Mouse (Mus musculus): Measurements from ENCODE around the gene Gdf11. TPM values are rescaled to one million over a fixed set of nuclear protein-coding genes. Genes with fewer than 3 reads are reported as not detected.

Gene Gdf11
- polyA plus RNA-seq, 1 experiment from 2014 or later = 7.2 TPM

GRCm38 (mm10) chr10:128933976-128934721, 42.6 kb upstream of the Gdf11 start:
- WGBS = 2% methylated on average over 21 of the region's 21 CpGs
- Histone ChIP-seq H3K4me1 (ENCODE audit: control insufficient read depth, insufficient read depth, low read length) (0 out of 2 replicates have a peak, but pooled peaks cover 9% of the 10 kb centered on the region), H3K9me3 (ENCODE audit: control insufficient read depth, low read length) (no peaks in the 10 kb centered on the region), H3K27ac (ENCODE audit: low read depth, low read length) (no peak overlapping the region), H3K9ac (ENCODE audit: low read depth, low read length) (peak overlapping the region; percentile 28; the same call in 1 of the 2 replicates), H3K36me3 (ENCODE audit: control insufficient read depth, insufficient read depth, low read length) (no peaks in the 10 kb centered on the region), H3K4me2 (replicated peaks; ENCODE audit: low read depth, low read length) (peak overlapping the region; percentile 54), H3K4me3 (ENCODE audit: low read length) (peak overlapping the region; percentile 45), H3K27me3 (ENCODE audit: control insufficient read depth, insufficient read depth, low read length) (peaks cover 51% of the 10 kb centered on the region)
- peak; percentile 33; the same call in 1 of the 2 replicates for ATAC-seq (ENCODE audit: low FRiP score, low TSS enrichment)

DNA sequence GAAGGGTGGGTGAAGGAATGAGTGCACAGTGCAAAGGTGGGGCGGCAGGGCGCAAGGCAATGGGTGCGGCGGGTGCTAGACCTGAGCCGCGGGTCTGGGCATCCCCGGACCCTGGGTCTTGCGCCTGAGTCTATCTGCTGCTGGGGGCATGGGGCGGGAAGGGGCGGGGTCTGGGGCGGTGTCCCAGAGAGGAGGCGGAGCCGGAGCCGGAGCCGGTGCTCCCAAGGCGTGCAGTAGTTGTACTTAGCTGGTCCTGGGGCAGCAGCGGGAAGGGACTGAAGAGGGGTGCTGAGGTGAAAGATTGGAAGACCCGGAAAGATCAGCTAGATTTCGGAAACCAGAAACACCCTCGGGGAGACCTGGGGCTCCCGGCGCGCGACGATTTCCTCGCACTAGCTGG, 42.1 kb upstream of the Gdf11 start, which contains the start of gene Itga7:
Gene Itga7 (plus strand): TSS at position 245 of the 400 bp plus-strand sequence.
- Histone ChIP-seq H3K4me1 (ENCODE audit: control insufficient read depth, insufficient read depth, low read length) (0 out of 2 replicates have a peak, but pooled peaks cover 9% of the 10 kb centered on the region), H3K9ac (ENCODE audit: low read depth, low read length) (peak within 1 kb of the TSS; percentile 28; the same call in 1 of the 2 replicates), H3K36me3 (ENCODE audit: control insufficient read depth, insufficient read depth, low read length) (no peaks in the 10 kb centered on the region), H3K27ac (ENCODE audit: low read depth, low read length) (no peak within 1 kb of the TSS), H3K4me2 (replicated peaks; ENCODE audit: low read depth, low read length) (peak within 1 kb of the TSS; percentile 54), H3K9me3 (ENCODE audit: control insufficient read depth, low read length) (no peaks in the 10 kb centered on the region), H3K4me3 (ENCODE audit: low read length) (peak within 1 kb of the TSS; percentile 45), H3K27me3 (ENCODE audit: control insufficient read depth, insufficient read depth, low read length) (peaks cover 51% of the 10 kb centered on the region)
- 2% methylated on average over 26 of the region's 26 CpGs for WGBS
- peak; percentile 88 for ATAC-seq (ENCODE audit: low FRiP score, low TSS enrichment)

DNA sequence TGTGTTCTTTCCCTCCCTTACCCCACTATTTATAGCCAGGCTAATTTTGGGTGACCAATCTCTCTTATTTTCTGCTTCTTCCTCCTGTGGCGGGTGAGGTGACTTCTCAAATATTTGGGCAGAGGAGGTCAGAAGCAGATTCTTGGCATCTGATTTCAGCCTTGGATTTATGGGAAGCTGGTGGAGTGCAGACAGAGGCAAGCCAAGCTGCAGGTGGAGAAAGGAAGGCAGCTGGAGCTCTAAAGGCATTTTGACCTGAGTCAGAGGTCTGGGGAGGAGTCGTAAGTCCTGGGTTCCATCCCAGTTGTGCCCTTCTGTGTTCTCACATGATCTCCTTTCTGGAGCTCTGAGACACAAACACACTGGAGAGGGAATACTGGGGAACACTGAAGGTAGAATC, 39.9 kb upstream of the Gdf11 start:
- no peak overlapping the region for H3K4me2 ChIP-seq (replicated peaks; ENCODE audit: low read depth, low read length)
- no peak overlapping the region for H3K27ac ChIP-seq (ENCODE audit: low read depth, low read length)
- no peaks in the 10 kb centered on the region for H3K9me3 ChIP-seq (ENCODE audit: control insufficient read depth, low read length)
- H3K4me1 ChIP-seq (ENCODE audit: control insufficient read depth, insufficient read depth, low read length) = 0 out of 2 replicates have a peak, but pooled peaks cover 9% of the 10 kb centered on the region
- no peak for ATAC-seq (ENCODE audit: low FRiP score, low TSS enrichment)
- no peak overlapping the region for H3K4me3 ChIP-seq (ENCODE audit: low read length)
- H3K36me3 ChIP-seq (ENCODE audit: control insufficient read depth, insufficient read depth, low read length) = no peaks in the 10 kb centered on the region
- H3K9ac ChIP-seq (ENCODE audit: low read depth, low read length) = no peak overlapping the region
- H3K27me3 ChIP-seq (ENCODE audit: control insufficient read depth, insufficient read depth, low read length) = peaks cover 56% of the 10 kb centered on the region
- WGBS = 23% methylated on average over 2 of the region's 2 CpGs

DNA sequence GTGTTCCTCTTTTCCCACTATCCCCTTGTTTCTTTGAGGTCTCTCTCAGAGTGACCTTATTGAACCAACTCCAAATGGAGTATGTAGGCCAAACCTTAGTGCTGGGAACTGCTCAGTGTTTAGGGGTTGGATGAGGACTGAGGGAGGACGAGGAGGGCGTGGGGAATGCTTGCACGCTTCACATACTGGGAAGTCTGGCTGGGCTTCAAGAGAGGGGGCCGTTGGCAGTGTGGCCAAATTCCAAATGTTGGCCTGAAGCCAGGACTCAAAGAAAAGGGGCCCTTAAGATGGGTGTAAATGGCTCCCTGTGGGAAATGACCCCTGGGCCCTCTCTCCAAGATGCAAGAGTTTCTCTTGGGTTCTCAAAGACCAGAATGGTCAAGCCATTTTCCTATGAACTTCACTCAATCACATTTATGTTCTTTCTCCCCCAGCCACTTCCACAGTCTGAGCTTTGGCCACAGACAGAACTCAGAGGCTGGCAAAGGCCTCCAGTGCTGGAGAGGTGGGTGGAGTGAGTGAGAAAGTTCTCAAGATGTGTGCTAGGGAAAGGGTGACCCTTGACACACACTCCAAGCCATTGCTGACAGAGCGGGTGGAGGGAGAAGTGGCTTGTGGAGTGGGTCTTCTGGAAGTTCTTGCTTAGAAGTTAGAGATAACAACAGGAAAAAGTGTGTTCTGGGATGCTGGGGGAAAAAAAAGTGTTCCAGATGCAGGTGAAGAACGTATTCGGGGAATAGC, 38.3 kb upstream of the Gdf11 start:
- no peak for ATAC-seq (ENCODE audit: low FRiP score, low TSS enrichment)
- Histone ChIP-seq H3K27ac (ENCODE audit: low read depth, low read length) (no peak overlapping the region), H3K36me3 (ENCODE audit: control insufficient read depth, insufficient read depth, low read length) (no peaks in the 10 kb centered on the region), H3K9me3 (ENCODE audit: control insufficient read depth, low read length) (no peaks in the 10 kb centered on the region), H3K4me1 (ENCODE audit: control insufficient read depth, insufficient read depth, low read length) (0 out of 2 replicates have a peak, but pooled peaks cover 9% of the 10 kb centered on the region), H3K9ac (ENCODE audit: low read depth, low read length) (no peak overlapping the region), H3K4me2 (replicated peaks; ENCODE audit: low read depth, low read length) (no peak overlapping the region), H3K27me3 (ENCODE audit: control insufficient read depth, insufficient read depth, low read length) (peaks cover 39% of the 10 kb centered on the region), H3K4me3 (ENCODE audit: low read length) (no peak overlapping the region)
- WGBS = 68% methylated on average over 7 of the region's 7 CpGs

DNA sequence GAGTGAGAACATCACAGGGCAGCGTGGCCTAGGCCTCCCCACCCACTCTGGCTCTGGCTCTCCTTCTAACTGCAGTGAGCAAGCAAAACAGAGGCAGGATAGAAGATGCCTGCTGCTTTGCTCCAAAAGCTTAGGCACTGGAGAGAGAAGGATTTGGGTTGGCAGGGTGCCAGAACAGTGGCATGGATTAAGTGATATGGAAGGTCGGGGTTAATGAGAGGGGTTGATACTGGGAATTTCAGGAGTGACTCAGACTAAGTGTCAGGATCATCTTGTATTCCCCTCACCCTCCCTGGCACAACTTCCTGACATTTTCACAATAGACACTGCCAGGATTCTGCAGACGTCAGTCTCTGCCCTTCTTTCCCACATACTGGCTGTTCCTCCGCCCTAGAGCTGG, 36.8 kb upstream of the Gdf11 start:
- 36% methylated on average over 4 of the region's 4 CpGs for whole genome bisulfite sequencing
- no peaks in the 10 kb centered on the region for H3K9me3 ChIP-seq (ENCODE audit: control insufficient read depth, low read length)

DNA sequence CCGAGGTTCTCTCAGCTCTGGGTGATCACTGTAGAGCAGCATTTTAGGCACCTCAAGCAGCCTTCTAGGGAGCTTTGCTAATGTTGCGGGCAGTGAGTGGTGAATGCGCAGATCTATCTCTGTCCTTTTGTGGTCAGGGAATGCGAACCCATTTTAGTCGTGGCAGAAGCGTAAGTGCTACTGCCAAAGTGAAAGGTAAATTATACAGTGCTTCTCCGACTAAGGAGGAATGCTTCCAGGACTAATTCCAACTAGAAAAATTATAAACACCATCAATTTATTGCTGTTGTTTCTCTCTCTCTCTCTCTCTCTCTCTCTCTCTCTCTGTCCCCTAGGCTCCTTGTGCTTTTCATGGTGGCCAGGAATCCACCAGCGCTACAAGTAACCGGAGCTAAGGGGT, 32.4 kb upstream of the Gdf11 start, which contains the start of gene Bloc1s1:
Gene Bloc1s1 (minus strand): TSS at position 101 of the 400 bp plus-strand sequence.
- no peak for ATAC-seq (ENCODE audit: low FRiP score, low TSS enrichment)
- Histone ChIP-seq H3K4me3 (ENCODE audit: low read length) (peak within 1 kb of the TSS; percentile 57), H3K9me3 (ENCODE audit: control insufficient read depth, low read length) (no peaks in the 10 kb centered on the region), H3K4me1 (ENCODE audit: control insufficient read depth, insufficient read depth, low read length) (peaks cover 22% of the 10 kb centered on the region), H3K27ac (ENCODE audit: low read depth, low read length) (peak within 1 kb of the TSS; percentile 89), H3K4me2 (replicated peaks; ENCODE audit: low read depth, low read length) (peak within 1 kb of the TSS; percentile 57), H3K27me3 (ENCODE audit: control insufficient read depth, insufficient read depth, low read length) (0 out of 2 replicates have a peak, but pooled peaks cover 6% of the 10 kb centered on the region), H3K9ac (ENCODE audit: low read depth, low read length) (peak within 1 kb of the TSS; percentile 73), H3K36me3 (ENCODE audit: control insufficient read depth, insufficient read depth, low read length) (0 out of 2 replicates have a peak, but pooled peaks cover 4% of the 10 kb centered on the region)
- WGBS = 69% methylated on average over 9 of the region's 9 CpGs

More for the DNA sequence above, 36.8 kb upstream of the Gdf11 start:
- H3K27ac ChIP-seq (ENCODE audit: low read depth, low read length) = no peak overlapping the region
- no peak overlapping the region for H3K4me2 ChIP-seq (replicated peaks; ENCODE audit: low read depth, low read length)
- no peaks in the 10 kb centered on the region for H3K36me3 ChIP-seq (ENCODE audit: control insufficient read depth, insufficient read depth, low read length)
- H3K9ac ChIP-seq (ENCODE audit: low read depth, low read length) = no peak overlapping the region
- H3K27me3 ChIP-seq (ENCODE audit: control insufficient read depth, insufficient read depth, low read length) = peaks cover 27% of the 10 kb centered on the region
- no peak overlapping the region for H3K4me3 ChIP-seq (ENCODE audit: low read length)
- ATAC-seq (ENCODE audit: low FRiP score, low TSS enrichment) = no peak
- H3K4me1 ChIP-seq (ENCODE audit: control insufficient read depth, insufficient read depth, low read length) = peaks cover 7% of the 10 kb centered on the region

DNA sequence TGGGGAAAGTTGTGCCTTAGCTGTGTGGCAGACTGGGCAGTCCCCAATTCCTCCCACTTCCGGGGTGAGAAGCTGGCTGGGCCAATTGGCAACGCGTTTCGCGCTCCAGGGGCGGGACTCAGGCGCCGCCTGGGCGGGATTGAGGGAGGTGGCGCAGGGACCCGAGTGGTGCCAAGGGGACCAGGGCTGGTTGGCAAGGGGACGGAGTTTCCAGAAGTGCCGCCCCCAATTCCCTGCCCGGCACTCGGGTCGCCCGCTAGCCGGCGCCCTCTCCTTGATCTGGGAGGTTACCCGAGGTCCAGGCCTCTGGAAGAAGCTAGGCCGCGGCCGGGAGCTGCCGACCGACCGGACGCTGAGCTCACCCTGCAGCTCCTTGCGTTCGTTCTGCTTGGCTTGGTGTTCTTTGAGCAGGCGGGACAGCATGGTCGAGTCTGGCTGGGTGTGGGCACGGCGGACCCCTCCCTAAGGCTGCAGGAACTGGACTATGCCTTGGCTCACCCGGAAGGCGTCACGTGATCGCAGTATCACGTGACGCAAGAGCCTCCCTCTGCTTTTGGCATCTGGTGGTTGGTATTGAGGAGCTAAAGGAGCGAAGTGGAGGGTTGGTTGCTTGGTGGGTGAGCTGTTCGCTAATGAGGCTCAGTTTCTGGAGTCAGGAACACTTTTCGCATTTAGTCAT, 31.6 kb upstream of the Gdf11 start:
- under 1% methylated on average over 42 of the region's 42 CpGs for WGBS
- H3K9me3 ChIP-seq (ENCODE audit: control insufficient read depth, low read length) = no peaks in the 10 kb centered on the region
- H3K36me3 ChIP-seq (ENCODE audit: control insufficient read depth, insufficient read depth, low read length) = 0 out of 2 replicates have a peak, but pooled peaks cover 9% of the 10 kb centered on the region
- H3K4me2 ChIP-seq (replicated peaks; ENCODE audit: low read depth, low read length) = peak overlapping the region; percentile 57
- peak; percentile 96 for ATAC-seq (ENCODE audit: low FRiP score, low TSS enrichment)
- H3K4me1 ChIP-seq (ENCODE audit: control insufficient read depth, insufficient read depth, low read length) = peaks cover 22% of the 10 kb centered on the region
- H3K27me3 ChIP-seq (ENCODE audit: control insufficient read depth, insufficient read depth, low read length) = 0 out of 2 replicates have a peak, but pooled peaks cover 2% of the 10 kb centered on the region
- peak overlapping the region; percentile 73 for H3K9ac ChIP-seq (ENCODE audit: low read depth, low read length)
- peak overlapping the region; percentile 89 for H3K27ac ChIP-seq (ENCODE audit: low read depth, low read length)
- H3K4me3 ChIP-seq (ENCODE audit: low read length) = peak overlapping the region; percentile 57

DNA sequence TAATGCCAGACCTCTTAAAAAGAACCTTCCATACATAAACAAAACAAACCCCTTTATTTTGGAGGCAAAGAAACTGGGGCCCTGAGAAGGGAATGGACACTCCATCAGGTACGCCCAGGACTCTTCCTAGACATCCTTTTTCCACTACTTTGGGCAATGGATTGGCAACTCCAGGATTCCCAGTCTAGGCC, 31.2 kb upstream of the Gdf11 start, which contains the start of gene Rdh5:
Gene Rdh5 (minus strand): TSS at position 67 of the 191 bp plus-strand sequence.
- WGBS = 7% methylated on average over 1 of the region's 1 CpGs
- no peak for ATAC-seq (ENCODE audit: low FRiP score, low TSS enrichment)
- Histone ChIP-seq H3K4me1 (ENCODE audit: control insufficient read depth, insufficient read depth, low read length) (peaks cover 22% of the 10 kb centered on the region), H3K36me3 (ENCODE audit: control insufficient read depth, insufficient read depth, low read length) (peaks cover 12% of the 10 kb centered on the region; the same call in 1 of the 2 replicates), H3K27me3 (ENCODE audit: control insufficient read depth, insufficient read depth, low read length) (no peaks in the 10 kb centered on the region), H3K4me3 (ENCODE audit: low read length) (peak within 1 kb of the TSS; percentile 57), H3K9ac (ENCODE audit: low read depth, low read length) (peak within 1 kb of the TSS; percentile 73), H3K9me3 (ENCODE audit: control insufficient read depth, low read length) (no peaks in the 10 kb centered on the region), H3K27ac (ENCODE audit: low read depth, low read length) (peak within 1 kb of the TSS; percentile 89), H3K4me2 (replicated peaks; ENCODE audit: low read depth, low read length) (peak within 1 kb of the TSS; percentile 57)
